Mouse (Mus musculus) forebrain, embryonic 10.5 days (tissue): ENCODE data around the gene Rnpep. TPM values are rescaled to one million over a fixed set of nuclear protein-coding genes. Genes with fewer than 3 reads are reported as not detected.
A peak's percentile ranks its signal among the peaks of the same experiment; 100 is the strongest.

Experiments
- DNase-seq: peaks from one replicate; pipeline ENCODE4 v3.0.0-alpha.2; 2017; ENCODE audit warnings: low spot score; ENCODE audit errors: extremely low spot score
- H3K27ac ChIP-seq: fragments of 300-500 bp; sonication (generic); 2 replicates; pipeline ENCODE4 v1.5.1; 2016; ENCODE audit warnings: mild to moderate bottlenecking
- H3K27me3 ChIP-seq: fragments of 300-500 bp; sonication (generic); 2 replicates; pipeline ENCODE4 v1.6.1; 2016; ENCODE audit warnings: mild to moderate bottlenecking; ENCODE audit not compliant: poor library complexity, severe bottlenecking
- H3K36me3 ChIP-seq: fragments of 300-500 bp; sonication (generic); replicated peaks from 2 replicates; pipeline ENCODE4 v1.6.1; 2016; ENCODE audit warnings: mild to moderate bottlenecking, moderate library complexity
- H3K4me1 ChIP-seq: fragments of 300-500 bp; sonication (generic); 2 replicates; pipeline ENCODE4 v1.6.1; 2016
- H3K4me3 ChIP-seq: fragments of 300-500 bp; sonication (generic); 2 replicates; pipeline ENCODE4 v1.5.1; 2016; ENCODE audit warnings: mild to moderate bottlenecking, moderate library complexity
- H3K9me3 ChIP-seq: fragments of 300-500 bp; sonication (generic); 2 replicates; pipeline ENCODE4 v1.6.1; 2016; ENCODE audit warnings: mild to moderate bottlenecking, moderate library complexity
- WGBS: fragments of 180-500 bp; shearing (Covaris S2); methylation state at CpG from one replicate; pipeline ENCODE4 v1.1.7; 2016; 5-methylcytosine and 5-hydroxymethylcytosine counted together
- polyA plus RNA-seq: library from polyadenylated mRNA; unstranded; fragments of >200 nt; fragmentation: Nextera tagmentation; extraction: Ambion mirVana; gene quantifications from 2 replicates; pipeline ENCODE4 v1.2.1, GENCODE M21; 2016

Gene Rnpep
- polyA plus RNA-seq = 92.3 and 94.5 TPM in 2 replicates

GRCm38 (mm10) chr1:135283826-135284291 lies at the start of gene Rnpep:
Gene Rnpep (minus strand): TSS chr1:135284084.
- peak; percentile 82 for DNase-seq
- Histone ChIP-seq H3K27me3 (no peaks in the 10 kb centered on the region), H3K4me1 (peaks cover 28% of the 10 kb centered on the region), H3K27ac (peak within 1 kb of the TSS; percentile 95), H3K9me3 (no peaks in the 10 kb centered on the region), H3K4me3 (peak within 1 kb of the TSS; percentile 88), H3K36me3 (peaks cover 23% of the 10 kb centered on the region)
- WGBS = under 1% methylated on average over 39 of the region's 39 CpGs

GRCm38 (mm10) chr1:135330578-135330977 lies 46.7 kb upstream of the Rnpep start:
- no peaks in the 10 kb centered on the region for H3K9me3 ChIP-seq
- H3K4me1 ChIP-seq = peaks cover 5% of the 10 kb centered on the region; the same call in 1 of the 2 replicates
- H3K27me3 ChIP-seq = 0 out of 2 replicates have a peak, but pooled peaks cover 2% of the 10 kb centered on the region
- no peak overlapping the region for H3K27ac ChIP-seq
- no peak for DNase-seq
- 83% methylated on average over 6 of the region's 6 CpGs for WGBS
- H3K4me3 ChIP-seq = no peak overlapping the region
- no peaks in the 10 kb centered on the region for H3K36me3 ChIP-seq

- 62% methylated on average over 5 of the region's 5 CpGs for WGBS
- Histone ChIP-seq H3K36me3 (no peaks in the 10 kb centered on the region), H3K9me3 (no peaks in the 10 kb centered on the region), H3K4me3 (no peak overlapping the region), H3K27me3 (peaks cover 13% of the 10 kb centered on the region; the same call in 1 of the 2 replicates), H3K4me1 (peaks cover 21% of the 10 kb centered on the region), H3K27ac (no peak overlapping the region)
- no peak for DNase-seq
These were observed 44.5 kb upstream of the Rnpep start for GRCm38 (mm10) chr1:135328368-135328767.

GRCm38 (mm10) chr1:135325934-135326333 lies 42.0 kb upstream of the Rnpep start:
- DNase-seq = no peak
- peaks cover 21% of the 10 kb centered on the region for H3K4me1 ChIP-seq
- H3K27me3 ChIP-seq = peaks cover 13% of the 10 kb centered on the region; the same call in 1 of the 2 replicates
- no peak overlapping the region for H3K4me3 ChIP-seq
- H3K27ac ChIP-seq = no peak overlapping the region
- no peaks in the 10 kb centered on the region for H3K36me3 ChIP-seq
- no peaks in the 10 kb centered on the region for H3K9me3 ChIP-seq
- WGBS = 87% methylated on average over 2 of the region's 2 CpGs

GRCm38 (mm10) chr1:135324571-135324970 lies 40.7 kb upstream of the Rnpep start, which contains the start of gene Lmod1:
Gene Lmod1 (plus strand): TSS chr1:135324807.
- Histone ChIP-seq H3K4me1 (peaks cover 21% of the 10 kb centered on the region), H3K36me3 (no peaks in the 10 kb centered on the region), H3K27me3 (peaks cover 13% of the 10 kb centered on the region; the same call in 1 of the 2 replicates), H3K9me3 (no peaks in the 10 kb centered on the region), H3K4me3 (peak within 1 kb of the TSS; percentile 26), H3K27ac (peak within 1 kb of the TSS; percentile 56; the same call in 1 of the 2 replicates)
- DNase-seq = peak; percentile 63
- WGBS = 11% methylated on average over 8 of the region's 8 CpGs

GRCm38 (mm10) chr1:135323367-135323901 lies 39.5 kb upstream of the Rnpep start:
- no peak for DNase-seq
- H3K36me3 ChIP-seq = no peaks in the 10 kb centered on the region
- H3K27me3 ChIP-seq = peaks cover 13% of the 10 kb centered on the region; the same call in 1 of the 2 replicates
- H3K4me1 ChIP-seq = peaks cover 16% of the 10 kb centered on the region
- no peak overlapping the region for H3K27ac ChIP-seq
- H3K9me3 ChIP-seq = no peaks in the 10 kb centered on the region
- WGBS = 88% methylated on average over 7 of the region's 7 CpGs
- no peak overlapping the region for H3K4me3 ChIP-seq

- H3K36me3 ChIP-seq = peaks cover 26% of the 10 kb centered on the region
- H3K4me3 ChIP-seq = peak within 1 kb of the TSS; percentile 94
- no peaks in the 10 kb centered on the region for H3K9me3 ChIP-seq
- WGBS = under 1% methylated on average over 51 of the region's 51 CpGs
- H3K27ac ChIP-seq = peak within 1 kb of the TSS; percentile 98
- no peaks in the 10 kb centered on the region for H3K27me3 ChIP-seq
- peak; percentile 97 for DNase-seq
- H3K4me1 ChIP-seq = peaks cover 24% of the 10 kb centered on the region
These were observed 29.6 kb upstream of the Rnpep start, which contains the start of gene Timm17a for GRCm38 (mm10) chr1:135313284-135314031. Gene Timm17a (minus strand): TSS chr1:135313778.

- WGBS = 94% methylated on average over 4 of the region's 4 CpGs
- peaks cover 24% of the 10 kb centered on the region for H3K4me1 ChIP-seq
- H3K36me3 ChIP-seq = peaks cover 38% of the 10 kb centered on the region
- no peak overlapping the region for H3K27ac ChIP-seq
- no peaks in the 10 kb centered on the region for H3K27me3 ChIP-seq
- no peak for DNase-seq
- H3K9me3 ChIP-seq = no peaks in the 10 kb centered on the region
- H3K4me3 ChIP-seq = peak overlapping the region; percentile 94
These were observed 28.3 kb upstream of the Rnpep start for GRCm38 (mm10) chr1:135312201-135312600.

- no peak for DNase-seq
- H3K36me3 ChIP-seq = peaks cover 47% of the 10 kb centered on the region
- no peak overlapping the region for H3K4me3 ChIP-seq
- 79% methylated on average over 6 of the region's 6 CpGs for WGBS
- no peaks in the 10 kb centered on the region for H3K9me3 ChIP-seq
- no peak overlapping the region for H3K27ac ChIP-seq
- peaks cover 24% of the 10 kb centered on the region for H3K4me1 ChIP-seq
- H3K27me3 ChIP-seq = no peaks in the 10 kb centered on the region
These were observed 27.5 kb upstream of the Rnpep start for GRCm38 (mm10) chr1:135311356-135311755.

GRCm38 (mm10) chr1:135290908-135291307 lies 7.0 kb upstream of the Rnpep start:
- 88% methylated on average over 5 of the region's 5 CpGs for WGBS

GRCm38 (mm10) chr1:135286311-135286710 lies 2.4 kb upstream of the Rnpep start:
- 88% methylated on average over 2 of the region's 2 CpGs for WGBS
- Histone ChIP-seq H3K4me3 (no peak overlapping the region), H3K27me3 (no peaks in the 10 kb centered on the region), H3K9me3 (no peaks in the 10 kb centered on the region), H3K4me1 (peaks cover 28% of the 10 kb centered on the region), H3K36me3 (peaks cover 6% of the 10 kb centered on the region), H3K27ac (no peak overlapping the region)
- no peak for DNase-seq

More at GRCm38 (mm10) chr1:135290908-135291307, 7.0 kb upstream of the Rnpep start:
- H3K27ac ChIP-seq = no peak overlapping the region
- peaks cover 37% of the 10 kb centered on the region for H3K36me3 ChIP-seq
- H3K4me3 ChIP-seq = no peak overlapping the region
- no peaks in the 10 kb centered on the region for H3K4me1 ChIP-seq
- no peaks in the 10 kb centered on the region for H3K27me3 ChIP-seq
- no peaks in the 10 kb centered on the region for H3K9me3 ChIP-seq
- DNase-seq = no peak

- Histone ChIP-seq H3K36me3 (peaks cover 28% of the 10 kb centered on the region), H3K27me3 (no peaks in the 10 kb centered on the region), H3K4me1 (peaks cover 28% of the 10 kb centered on the region), H3K4me3 (peak overlapping the region; percentile 88), H3K9me3 (no peaks in the 10 kb centered on the region), H3K27ac (peak overlapping the region; percentile 95)
- WGBS = under 1% methylated on average over 48 of the region's 48 CpGs
- no peak for DNase-seq
These were observed 528 bp downstream of the Rnpep start for GRCm38 (mm10) chr1:135283287-135283825.
